Mouse (Mus musculus) spleen, adult 2 months (tissue): ENCODE measurements around the gene She.

Experiments used
- CTCF ChIP-seq: fragments of 200-500 bp; IDR thresholded peaks from 2 replicates; pipeline ENCODE4 v1.5.1; 2011; ENCODE audit warnings: mild to moderate bottlenecking, inconsistent platforms; ENCODE audit not compliant: insufficient read depth, insufficient read length, insufficient replicate concordance; ENCODE audit errors: extremely low read depth
- POLR2A ChIP-seq: fragments of 200-500 bp; IDR thresholded peaks from 2 replicates; pipeline ENCODE4 v1.6.1; 2011; ENCODE audit warnings: low read depth, low read length, inconsistent platforms

DNA sequence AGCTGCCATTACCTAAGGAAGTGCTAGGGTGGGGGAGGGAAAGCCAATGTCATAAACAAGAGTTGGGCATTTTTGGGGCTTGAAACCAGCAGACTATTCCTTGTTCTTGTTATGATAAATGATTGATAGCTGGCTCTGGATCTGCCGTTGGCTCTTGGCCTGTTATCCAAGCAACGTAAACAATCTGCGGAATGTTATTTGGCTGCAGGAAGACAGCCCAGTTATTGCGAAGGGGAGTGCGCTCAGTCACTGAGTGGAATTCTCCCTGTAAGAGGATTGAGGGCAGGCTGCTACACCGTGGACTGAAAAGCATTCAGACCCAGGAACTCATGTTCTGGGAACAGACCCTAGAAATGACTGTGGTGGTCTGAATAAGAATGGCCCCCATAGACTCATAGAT lies 41.5 kb downstream of the She start:
- no peak for TF ChIP-seq POLR2A
- TF ChIP-seq CTCF, result no peak
